22 mouse cellular contexts compared by ENCODE assay signal in genomic region chr8:48513801-48514200, GRCm38 (mm10).
DNase-seq lines count a peak whose midpoint lies in the region; ATAC-seq and TF ChIP-seq lines count a peak whose summit lies in the region.
"Had no signal": no experiment of that assay in that cellular context is flagged by ENCODE, and none has a peak within 500 bp of the region (broad histone marks: within the 10 kb centered on the region; RNA-seq: fewer than 3 reads in every experiment).

No protein-coding gene starts in this region.

- H3K4me3 ChIP-seq in kidney, embryonic 15.5 days (replicated peaks) = no peak overlapping the region
- no peak overlapping the region for H3K4me3 ChIP-seq in lung, embryonic 14.5 days (ENCODE audit: low read depth, low read length)
- H3K4me3 ChIP-seq: embryonic facial prominence, embryonic 13.5 days; embryonic facial prominence, embryonic 15.5 days; erythroblast, embryonic 14.5 days; forebrain, embryonic 10.5 days; forebrain, embryonic 12.5 days had no signal

- ATAC-seq in kidney, embryonic 15.5 days (replicated peaks; ENCODE audit: low FRiP score) = peak; percentile 70; the same call in 1 of the 2 replicates
- peak; percentile 5; the same call in 1 of the 2 replicates for ATAC-seq in lung, embryonic 14.5 days (ENCODE audit: insufficient read depth)
- ATAC-seq: forebrain, embryonic 14.5 days had no signal

- H3K27me3 ChIP-seq in kidney, embryonic 15.5 days = no peaks in the 10 kb centered on the region
- H3K27me3 ChIP-seq in lung, embryonic 14.5 days (ENCODE audit: insufficient read depth, low read length) = no peaks in the 10 kb centered on the region
- H3K27me3 ChIP-seq: embryonic facial prominence, embryonic 13.5 days; embryonic facial prominence, embryonic 15.5 days; forebrain, embryonic 12.5 days had no signal

- no peaks in the 10 kb centered on the region; the same call in 1 of the 2 replicates for H3K36me3 ChIP-seq in kidney, embryonic 15.5 days
- H3K36me3 ChIP-seq in lung, embryonic 14.5 days (ENCODE audit: insufficient read depth) = no peaks in the 10 kb centered on the region
- H3K36me3 ChIP-seq: embryonic facial prominence, embryonic 15.5 days; forebrain, embryonic 12.5 days had no signal

- WGBS in kidney, embryonic 15.5 days = 48% methylated on average over 7 of the region's 7 CpGs
- WGBS in lung, embryonic 14.5 days = 68% methylated on average over 7 of the region's 7 CpGs

- TF ChIP-seq CTCF in lung, embryonic 14.5 days (IDR thresholded peaks at IDR 0.05; ENCODE audit: low read depth) = no peak

- no peak for DNase-seq in kidney, postnatal 14 days
- DNase-seq in lung, embryonic 14.5 days = no peak
- DNase-seq in lung, postnatal 10 days = no peak
- DNase-seq in testis, postnatal 10 days (ENCODE audit: low spot score) = peak; percentile 30
- no peak for DNase-seq in testis, postnatal 14 days (ENCODE audit: low spot score)
- DNase-seq: adrenal gland, adult 2 months; adrenal gland, postnatal 10 days; adrenal gland, postnatal 25 days; cerebellum, adult 11 months; cerebellum, adult 18-20 months; cerebellum, adult 8-10 months; cerebellum, adult 9-11 months; cerebellum, postnatal 14 days; cerebellum, postnatal 36 days; embryo, embryonic 11 days had no signal

- peak overlapping the region; percentile 22; the same call in 1 of the 2 replicates for H3K27ac ChIP-seq in kidney, embryonic 15.5 days
- H3K27ac ChIP-seq in lung, embryonic 14.5 days (ENCODE audit: low read depth) = no peak overlapping the region
- H3K27ac ChIP-seq: embryonic facial prominence, embryonic 13.5 days; embryonic facial prominence, embryonic 15.5 days; forebrain, embryonic 10.5 days; forebrain, embryonic 12.5 days had no signal

- H3K4me1 ChIP-seq in kidney, embryonic 15.5 days = peaks cover 18% of the 10 kb centered on the region
- H3K4me1 ChIP-seq in lung, embryonic 14.5 days (ENCODE audit: insufficient read depth) = no peaks in the 10 kb centered on the region

- no peaks in the 10 kb centered on the region for H3K9me3 ChIP-seq in kidney, embryonic 15.5 days (replicated peaks)
- H3K9me3 ChIP-seq in lung, embryonic 14.5 days (ENCODE audit: low read depth, low read length) = no peaks in the 10 kb centered on the region
- H3K9me3 ChIP-seq: embryonic facial prominence, embryonic 13.5 days; embryonic facial prominence, embryonic 15.5 days; forebrain, embryonic 12.5 days had no signal

- no peak overlapping the region for H3K9ac ChIP-seq in kidney, embryonic 15.5 days
- H3K9ac ChIP-seq in lung, embryonic 14.5 days = no peak overlapping the region
- H3K9ac ChIP-seq: embryonic facial prominence, embryonic 13.5 days; embryonic facial prominence, embryonic 15.5 days; forebrain, embryonic 12.5 days had no signal

- no peak overlapping the region for H3K4me2 ChIP-seq in kidney, embryonic 15.5 days
- no peak overlapping the region for H3K4me2 ChIP-seq in lung, embryonic 14.5 days
- H3K4me2 ChIP-seq: embryonic facial prominence, embryonic 13.5 days; embryonic facial prominence, embryonic 15.5 days; forebrain, embryonic 12.5 days had no signal
